Mouse (Mus musculus): ENCODE data around the gene Mrps5. TPM values are rescaled to one million over a fixed set of nuclear protein-coding genes. Genes with fewer than 3 reads are reported as not detected.

Mrps5 gene
- total and polyA plus RNA-seq, 3 experiments = 124 to 1,057 (median 124) TPM

DNA sequence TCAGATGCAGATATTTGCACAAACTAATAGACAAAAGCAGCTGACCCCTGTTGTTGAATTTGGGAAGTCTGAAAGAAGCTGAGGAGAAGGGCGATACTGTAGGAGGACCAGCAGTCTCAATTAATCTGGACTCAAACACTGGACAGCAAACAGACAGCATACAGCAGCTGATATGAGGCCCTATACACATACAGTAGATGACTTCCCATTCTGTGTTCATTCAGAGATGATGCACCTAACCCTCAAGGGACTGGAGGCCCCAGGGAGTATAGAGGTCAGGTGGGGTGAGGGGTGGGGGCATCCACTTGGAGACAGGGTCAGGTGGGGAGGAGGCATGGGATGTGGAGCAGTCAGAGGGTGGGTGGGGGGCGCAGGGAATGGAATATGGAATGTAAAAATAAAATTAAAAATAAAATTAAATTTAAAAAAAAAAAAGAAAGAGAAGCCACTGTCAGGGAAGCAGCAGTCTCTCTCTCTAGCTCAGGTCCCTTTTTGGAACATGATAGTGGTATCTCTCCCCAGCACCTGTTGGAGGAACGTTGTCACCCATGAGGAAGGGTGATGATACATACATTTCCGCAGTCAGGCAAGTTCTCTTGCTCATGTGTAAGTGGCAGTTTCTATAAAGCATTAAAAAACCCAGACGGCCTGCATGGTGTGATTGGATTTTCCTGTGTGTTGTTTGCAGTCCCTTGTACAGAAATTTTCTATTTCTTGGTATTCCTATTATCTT lies 38.5 kb upstream of the Mrps5 start:
- Histone ChIP-seq H3K4me3 (ENCODE audit: control insufficient read depth in 1 of 2, insufficient read depth in 1 of 2, low read depth in 2 of 2, low read length in 2 of 2) (no peak overlapping the region), H3K4me1 (ENCODE audit: control insufficient read depth in 1 of 2, insufficient read depth in 2 of 2, low read length in 2 of 2) (peaks cover 3 to 5% of the 10 kb centered on the region in 2 experiments; a peak in 2 of 4 replicates), H3K27ac (ENCODE audit: control insufficient read depth, low read depth, low read length) (peak overlapping the region; percentile 20; the same call in 1 of the 2 replicates), H3K79me2 (ENCODE audit: control insufficient read depth, insufficient read depth, low read length, poor library complexity) (no peaks in the 10 kb centered on the region), H3K9ac (ENCODE audit: control insufficient read depth, low read depth, low read length, poor library complexity, severe bottlenecking) (no peak overlapping the region), H3K9me3 (replicated peaks; ENCODE audit: insufficient read depth, low read length) (no peaks in the 10 kb centered on the region), H3K27me3 (ENCODE audit: control insufficient read depth in 1 of 2, insufficient read depth in 2 of 2, low read length in 2 of 2) (no peaks in the 10 kb centered on the region), H3K36me3 (ENCODE audit: control insufficient read depth in 1 of 2, insufficient read depth in 2 of 2, low read length in 2 of 2) (peaks cover 0 to 2% of the 10 kb centered on the region in 2 experiments; a peak in 1 of 4 replicates)
- peak; percentile 86 for DNase-seq (ENCODE audit: low read depth, low spot score)
- TF ChIP-seq TCF12 (IDR thresholded peaks at IDR 0.05; ENCODE audit: low read depth, low read length) (peak; percentile 94), TAL1 (IDR thresholded peaks at IDR 0.05; ENCODE audit: low read length) (peak; percentile 85), ETS1 (IDR thresholded peaks at IDR 0.05; ENCODE audit: low read depth, low read length) (peak; percentile 71), ZC3H11A (IDR thresholded peaks at IDR 0.05; ENCODE audit: low read depth, low read length) (no peak), MEF2A (IDR thresholded peaks at IDR 0.05; ENCODE audit: extremely low read depth, insufficient replicate concordance, low read depth, low read length, poor library complexity, severe bottlenecking) (peak; percentile 70; the same call in 1 of the 2 replicates), SIN3A (IDR thresholded peaks at IDR 0.05; ENCODE audit: low read length) (peak; percentile 62), ZNF384 (IDR thresholded peaks at IDR 0.05; ENCODE audit: low read depth, low read length) (peak; percentile 78), ZKSCAN1 (IDR thresholded peaks at IDR 0.05; ENCODE audit: low read depth, low read length) (no peak), EP300 (IDR thresholded peaks at IDR 0.05; ENCODE audit: low read depth in 1 of 2, low read length in 2 of 2) (peak; percentile 91 to 93), JUND (IDR thresholded peaks at IDR 0.05; ENCODE audit: low read depth, low read length) (0 out of 2 replicates have a peak, but pooled peaks have one; percentile 41), BHLHE40 (IDR thresholded peaks at IDR 0.05; ENCODE audit: borderline replicate concordance, low read depth, low read length) (0 out of 2 replicates have a peak, but pooled peaks have one; percentile 36), MYC (IDR thresholded peaks at IDR 0.05; ENCODE audit: low read depth, low read length) (0 out of 2 replicates have a peak, but pooled peaks have one; percentile 56), MAFK (IDR thresholded peaks at IDR 0.05; ENCODE audit: borderline replicate concordance, low read depth, low read length) (peak; percentile 38), NRF1 (IDR thresholded peaks at IDR 0.05; ENCODE audit: insufficient read depth, low read depth, low read length, poor library complexity, severe bottlenecking) (peak; percentile 36; the same call in 1 of the 2 replicates), RCOR1 (IDR thresholded peaks at IDR 0.05; ENCODE audit: low read depth, low read length) (peak; percentile 87), GATA1 (IDR thresholded peaks at IDR 0.05; ENCODE audit: low read depth, low read length) (peak; percentile 89), POLR2AphosphoS2 (IDR thresholded peaks at IDR 0.05; ENCODE audit: low read length) (no peak), MAX (IDR thresholded peaks at IDR 0.05; ENCODE audit: low read length) (peak; percentile 61), MYB (IDR thresholded peaks at IDR 0.05; ENCODE audit: low read depth, low read length) (peak; percentile 71), MXI1 (IDR thresholded peaks at IDR 0.05; ENCODE audit: low read depth, low read length) (peak; percentile 42; the same call in 1 of the 2 replicates), RAD21 (IDR thresholded peaks at IDR 0.05; ENCODE audit: low read depth, low read length) (no peak), HCFC1 (IDR thresholded peaks at IDR 0.05; ENCODE audit: low read depth, low read length) (no peak), ELF1 (IDR thresholded peaks at IDR 0.05; ENCODE audit: low read depth, low read length) (0 out of 2 replicates have a peak, but pooled peaks have one; percentile 38)

Measured in MEL (cell line).